Mouse (Mus musculus) bone marrow, adult 2 months (tissue): ENCODE data around the gene Dnase1l3.

ENCODE experiments used
- CTCF ChIP-seq: fragments of 200-500 bp; IDR thresholded peaks from 2 replicates; pipeline ENCODE4 v1.5.1; 2011; ENCODE audit warnings: low read length, control low read depth; ENCODE audit not compliant: control insufficient read depth, insufficient read depth
- POLR2A ChIP-seq: fragments of 200-500 bp; IDR thresholded peaks from 2 replicates; pipeline ENCODE4 v1.6.1; 2011; ENCODE audit warnings: low read depth, mild to moderate bottlenecking, control low read depth, low read length, borderline replicate concordance; ENCODE audit not compliant: control insufficient read depth

GRCm38 (mm10) chr14:8038791-8039448, 44.5 kb upstream of the Dnase1l3 start:
- TF ChIP-seq POLR2A, result no peak
- TF ChIP-seq CTCF, result no peak
